Mouse (Mus musculus): Measurements from ENCODE around the gene Eif2d. TPM values are rescaled to one million over a fixed set of nuclear protein-coding genes. Genes with fewer than 3 reads are reported as not detected.

Eif2d gene
- polyA plus RNA-seq, 1 experiment from 2014 or later, result 64.1 TPM

Other genes with a start within 250 kb of the Eif2d start
- gene Il20, start 241.7 kb upstream of the Eif2d start, polyA plus RNA-seq (2015; fragmentation: Nextera tagmentation; extraction: Ambion mirVana), result not detected in 2 replicates
- not detected in 2 replicates for gene Il19, start 213.1 kb upstream of the Eif2d start, polyA plus RNA-seq (2015; fragmentation: Nextera tagmentation; extraction: Ambion mirVana)
- 0.16 TPM in 1 of 2 replicates, not detected in the other for gene Il10, start 133.3 kb upstream of the Eif2d start, polyA plus RNA-seq (2015; fragmentation: Nextera tagmentation; extraction: Ambion mirVana)
- gene Mapkapk2, start 55.4 kb upstream of the Eif2d start, polyA plus RNA-seq (2015; fragmentation: Nextera tagmentation; extraction: Ambion mirVana), result 19.9 and 23.0 TPM in 2 replicates
- 19.5 and 20.7 TPM in 2 replicates for gene Dyrk3, start 14.8 kb upstream of the Eif2d start, polyA plus RNA-seq (2015; fragmentation: Nextera tagmentation; extraction: Ambion mirVana)
- 1.9 and 2.5 TPM in 2 replicates for gene Rassf5, start 92.1 kb downstream of the Eif2d start, polyA plus RNA-seq (2015; fragmentation: Nextera tagmentation; extraction: Ambion mirVana)
- 0.40 and 0.91 TPM in 2 replicates for gene Ikbke, start 126.4 kb downstream of the Eif2d start, polyA plus RNA-seq (2015; fragmentation: Nextera tagmentation; extraction: Ambion mirVana)

All from forebrain, embryonic 16.5 days (tissue).